Mouse (Mus musculus): ENCODE data around the gene Serpina3f. TPM values are rescaled to one million over a fixed set of nuclear protein-coding genes. Genes with fewer than 3 reads are reported as not detected.

Gene Serpina3f
- polyA plus RNA-seq, 1 experiment from 2014 or later, result 0.12 TPM

Other genes starting within 250 kb of the Serpina3f start
- not detected in 2 replicates for gene Serpina11, start 224.6 kb upstream of the Serpina3f start, polyA plus RNA-seq (2014; fragmentation: Nextera tagmentation; extraction: Ambion mirVana)
- 0.04 TPM in 1 of 2 replicates, not detected in the other for gene Serpina9, start 200.8 kb upstream of the Serpina3f start, polyA plus RNA-seq (2014; fragmentation: Nextera tagmentation; extraction: Ambion mirVana)
- gene Serpina12, start 170.1 kb upstream of the Serpina3f start, polyA plus RNA-seq (2014; fragmentation: Nextera tagmentation; extraction: Ambion mirVana), result not detected in 2 replicates
- gene Serpina5, start 113.4 kb upstream of the Serpina3f start, polyA plus RNA-seq (2014; fragmentation: Nextera tagmentation; extraction: Ambion mirVana), result not detected in 2 replicates
- not detected in 2 replicates for gene Serpina3a, start 101.8 kb upstream of the Serpina3f start, polyA plus RNA-seq (2014; fragmentation: Nextera tagmentation; extraction: Ambion mirVana)
- 0.13 TPM in 1 of 2 replicates, not detected in the other for gene Serpina3b, start 86.5 kb upstream of the Serpina3f start, polyA plus RNA-seq (2014; fragmentation: Nextera tagmentation; extraction: Ambion mirVana)
- not detected in 2 replicates for gene Serpina3c, start 60.7 kb upstream of the Serpina3f start, polyA plus RNA-seq (2014; fragmentation: Nextera tagmentation; extraction: Ambion mirVana)
- 2.2 and 2.7 TPM in 2 replicates for gene Serpina3g, start 21.7 kb downstream of the Serpina3f start, polyA plus RNA-seq (2014; fragmentation: Nextera tagmentation; extraction: Ambion mirVana)
- not detected in 2 replicates for gene Serpina3i, start 48.6 kb downstream of the Serpina3f start, polyA plus RNA-seq (2014; fragmentation: Nextera tagmentation; extraction: Ambion mirVana)
- gene Serpina3j, start 100.0 kb downstream of the Serpina3f start, polyA plus RNA-seq (2014; fragmentation: Nextera tagmentation; extraction: Ambion mirVana), result not detected in 2 replicates
- not detected in 2 replicates for gene Serpina3k, start 123.9 kb downstream of the Serpina3f start, polyA plus RNA-seq (2014; fragmentation: Nextera tagmentation; extraction: Ambion mirVana)
- gene Serpina3m, start 123.9 kb downstream of the Serpina3f start, polyA plus RNA-seq (2014; fragmentation: Nextera tagmentation; extraction: Ambion mirVana), result not detected in 2 replicates
- gene Serpina3n, start 192.2 kb downstream of the Serpina3f start, polyA plus RNA-seq (2014; fragmentation: Nextera tagmentation; extraction: Ambion mirVana), result not detected in 2 replicates

All from intestine, embryonic 14.5 days (tissue).